Mouse (Mus musculus) forebrain, postnatal 0 days (tissue): Measurements from ENCODE around the gene Cbfb. TPM values are rescaled to one million over a fixed set of nuclear protein-coding genes. Genes with fewer than 3 reads are reported as not detected.
"Not testable (repeated sequence)": the region's sequence is repeated elsewhere in the genome, so short reads cannot be mapped to it uniquely, and the experiment has no call there.

Experiments used
- ATAC-seq: fragments of 200-750 bp; cut with Nextera tagmentation; 2 replicates; pipeline ENCODE4 v1.8.0; 2017; ENCODE audit warnings: mild to moderate bottlenecking, moderate library complexity
- DNase-seq: peaks from one replicate; pipeline ENCODE4 v3.0.0-alpha.2; 2015
- H3K27ac ChIP-seq: fragments of 300-500 bp; sonication (generic); 2 replicates; pipeline ENCODE4 v1.5.1; 2014; ENCODE audit warnings: low read depth, mild to moderate bottlenecking, antibody characterized with exemption, low read length, moderate library complexity, mixed read lengths
- H3K27me3 ChIP-seq: fragments of 300-500 bp; sonication (generic); 2 replicates; pipeline ENCODE4 v1.6.1; 2014; ENCODE audit warnings: mild to moderate bottlenecking, low read length, mixed read lengths; ENCODE audit not compliant: insufficient read depth
- H3K36me3 ChIP-seq: fragments of 300-500 bp; sonication (generic); 2 replicates; pipeline ENCODE4 v1.6.1; 2014; ENCODE audit warnings: mild to moderate bottlenecking, moderate library complexity; ENCODE audit not compliant: insufficient read depth
- H3K4me1 ChIP-seq: fragments of 300-500 bp; sonication (generic); 2 replicates; pipeline ENCODE4 v1.6.1; 2014; ENCODE audit warnings: antibody characterized with exemption; ENCODE audit not compliant: insufficient read depth
- H3K4me2 ChIP-seq: fragments of 300-500 bp; sonication (generic); 2 replicates; pipeline ENCODE4 v1.6.1; 2014; ENCODE audit warnings: low read depth, mild to moderate bottlenecking, moderate library complexity
- H3K4me3 ChIP-seq: fragments of 300-500 bp; sonication (generic); 2 replicates; pipeline ENCODE4 v1.5.1; 2014; ENCODE audit warnings: low read depth, low read length, mixed read lengths
- H3K9ac ChIP-seq: fragments of 300-500 bp; sonication (generic); 2 replicates; pipeline ENCODE4 v1.6.1; 2014; ENCODE audit warnings: mild to moderate bottlenecking
- H3K9me3 ChIP-seq: fragments of 300-500 bp; sonication (generic); 2 replicates; pipeline ENCODE4 v1.6.1; 2016; ENCODE audit warnings: low read length
- CTCF ChIP-seq: sonication (generic); IDR thresholded peaks from 2 replicates; pipeline ENCODE4 v1.5.1; 2016; ENCODE audit warnings: antibody characterized with exemption, control low read depth, low read depth
- WGBS: fragments of 180-500 bp; shearing (Covaris S2); extraction: QIAGEN DNeasy Blood & Tissue Kit; methylation state at CpG from one replicate; pipeline ENCODE4 v1.1.7; 2014; 5-methylcytosine and 5-hydroxymethylcytosine counted together
- polyA plus RNA-seq: library from polyadenylated mRNA; unstranded; fragments of >200 nt; fragmentation: Nextera tagmentation; extraction: Ambion mirVana; gene quantifications from 2 replicates; pipeline ENCODE4 v1.2.1, GENCODE M21; 2015
- total RNA-seq: library from RNA; depleted of rRNA; stranded (reverse); fragments of >200 nt; gene quantifications from 2 replicates; pipeline ENCODE4 v1.2.3, GENCODE M21; 2014

The Cbfb gene
- total and polyA plus RNA-seq, 2 experiments from 2014 or later: 29.9 to 65.6 TPM

- Histone ChIP-seq H3K9ac (peak overlapping the region; percentile 89), H3K27me3 (no peaks in the 10 kb centered on the region), H3K4me3 (peak overlapping the region; percentile 77), H3K36me3 (no peaks in the 10 kb centered on the region), H3K4me2 (peak overlapping the region; percentile 82), H3K27ac (no peak overlapping the region), H3K9me3 (no peaks in the 10 kb centered on the region), H3K4me1 (peaks cover 17% of the 10 kb centered on the region)
- ATAC-seq (no peak), DNase-seq (no peak)
- WGBS: 37% methylated on average over 6 of the region's 6 CpGs
- no peak for TF ChIP-seq CTCF
Measured at GRCm38 (mm10) chr8:105225917-105226316, 55.4 kb downstream of the Cbfb start.

GRCm38 (mm10) chr8:105231503-105232320 lies 61.2 kb downstream of the Cbfb start:
- no peaks in the 10 kb centered on the region for H3K4me1 ChIP-seq
- H3K4me3 ChIP-seq: no peak overlapping the region
- WGBS: 85% methylated on average over 12 of the region's 12 CpGs
- H3K27me3 ChIP-seq: no peaks in the 10 kb centered on the region
- H3K9me3 ChIP-seq: no peaks in the 10 kb centered on the region
- DNase-seq (no peak), ATAC-seq (no peak)
- H3K4me2 ChIP-seq: no peak overlapping the region
- no peak overlapping the region for H3K27ac ChIP-seq
- no peak overlapping the region for H3K9ac ChIP-seq
- H3K36me3 ChIP-seq: peaks cover 10% of the 10 kb centered on the region; the same call in 1 of the 2 replicates
- TF ChIP-seq CTCF: no peak

GRCm38 (mm10) chr8:105232321-105232693 lies 61.8 kb downstream of the Cbfb start:
- not testable (repeated sequence) for ATAC-seq

GRCm38 (mm10) chr8:105233126-105233935 lies 62.9 kb downstream of the Cbfb start:
- Histone ChIP-seq H3K27ac (no peak overlapping the region), H3K9ac (no peak overlapping the region), H3K4me3 (no peak overlapping the region), H3K27me3 (no peaks in the 10 kb centered on the region), H3K4me2 (no peak overlapping the region), H3K9me3 (no peaks in the 10 kb centered on the region), H3K36me3 (peaks cover 12% of the 10 kb centered on the region; the same call in 1 of the 2 replicates), H3K4me1 (no peaks in the 10 kb centered on the region)
- 72% methylated on average over 1 of the region's 1 CpGs for WGBS
- DNase-seq (no peak), ATAC-seq (no peak)
- TF ChIP-seq CTCF: no peak

More at GRCm38 (mm10) chr8:105232321-105232693, 61.8 kb downstream of the Cbfb start:
- not testable (repeated sequence) for H3K27ac ChIP-seq, H3K4me2 ChIP-seq, H3K4me1 ChIP-seq, DNase-seq, H3K27me3 ChIP-seq, H3K4me3 ChIP-seq, H3K9ac ChIP-seq, H3K9me3 ChIP-seq
- 95% methylated on average over 4 of the region's 4 CpGs for WGBS
- peaks cover 12% of the 10 kb centered on the region; the same call in 1 of the 2 replicates for H3K36me3 ChIP-seq

- Histone ChIP-seq H3K9me3 (no peaks in the 10 kb centered on the region), H3K27ac (no peak overlapping the region), H3K4me3 (no peak overlapping the region), H3K4me1 (no peaks in the 10 kb centered on the region), H3K27me3 (no peaks in the 10 kb centered on the region), H3K9ac (no peak overlapping the region), H3K36me3 (peaks cover 19% of the 10 kb centered on the region), H3K4me2 (no peak overlapping the region)
- no peak for ATAC-seq
- no peak for DNase-seq
- no peak for TF ChIP-seq CTCF
- whole genome bisulfite sequencing: 84% methylated on average over 1 of the region's 1 CpGs
Measured at GRCm38 (mm10) chr8:105235206-105235605, 64.7 kb downstream of the Cbfb start.

- Histone ChIP-seq H3K36me3 (peaks cover 38% of the 10 kb centered on the region), H3K4me1 (no peaks in the 10 kb centered on the region), H3K4me2 (no peak overlapping the region), H3K9me3 (no peaks in the 10 kb centered on the region), H3K9ac (no peak overlapping the region), H3K4me3 (no peak overlapping the region), H3K27me3 (no peaks in the 10 kb centered on the region), H3K27ac (no peak overlapping the region)
- no peak for ATAC-seq
- no peak for DNase-seq
- no peak for TF ChIP-seq CTCF
- WGBS: 92% methylated on average over 14 of the region's 14 CpGs
Measured at GRCm38 (mm10) chr8:105237442-105238142, 67.1 kb downstream of the Cbfb start.
